Mouse (Mus musculus): ENCODE results near the gene Sirt4. TPM values are rescaled to one million over a fixed set of nuclear protein-coding genes. Genes with fewer than 3 reads are reported as not detected.
"Not testable (repeated sequence)": the region's sequence is repeated elsewhere in the genome, so short reads cannot be mapped to it uniquely, and the experiment has no call there.

Gene Sirt4
- polyA plus RNA-seq, 1 experiment from 2014 or later: 32.6 TPM

DNA sequence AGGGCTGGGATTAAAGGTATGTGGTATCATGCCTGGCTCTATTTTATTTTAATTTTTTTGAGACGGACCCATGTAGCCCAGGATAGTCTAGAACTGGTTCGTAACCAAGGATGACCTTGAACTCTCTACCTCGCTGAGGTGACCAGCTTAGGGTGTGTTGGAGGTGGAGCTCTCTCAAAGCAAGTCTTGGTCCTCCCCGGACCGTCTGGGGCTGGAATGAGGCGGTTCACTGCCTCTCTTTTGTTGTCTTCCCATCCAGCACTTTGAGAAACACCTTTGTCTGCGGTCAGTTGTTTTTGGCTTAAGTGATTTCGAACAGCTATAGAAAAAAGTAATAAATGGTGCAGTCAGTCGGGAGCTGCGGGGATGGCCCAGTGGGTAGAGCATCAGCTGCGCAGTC, 40.4 kb downstream of the Sirt4 start:
- Histone ChIP-seq H3K4me1 (peaks cover 11% of the 10 kb centered on the region), H3K27ac (no peak overlapping the region), H3K27me3 (replicated peaks) (no peaks in the 10 kb centered on the region), H3K9me3 (no peaks in the 10 kb centered on the region), H3K4me2 (no peak overlapping the region), H3K9ac (no peak overlapping the region), H3K36me3 (replicated peaks) (peaks cover 43% of the 10 kb centered on the region), H3K4me3 (no peak overlapping the region)
- 73% methylated on average over 11 of the region's 11 CpGs for WGBS
- no peak for ATAC-seq (replicated peaks)

DNA sequence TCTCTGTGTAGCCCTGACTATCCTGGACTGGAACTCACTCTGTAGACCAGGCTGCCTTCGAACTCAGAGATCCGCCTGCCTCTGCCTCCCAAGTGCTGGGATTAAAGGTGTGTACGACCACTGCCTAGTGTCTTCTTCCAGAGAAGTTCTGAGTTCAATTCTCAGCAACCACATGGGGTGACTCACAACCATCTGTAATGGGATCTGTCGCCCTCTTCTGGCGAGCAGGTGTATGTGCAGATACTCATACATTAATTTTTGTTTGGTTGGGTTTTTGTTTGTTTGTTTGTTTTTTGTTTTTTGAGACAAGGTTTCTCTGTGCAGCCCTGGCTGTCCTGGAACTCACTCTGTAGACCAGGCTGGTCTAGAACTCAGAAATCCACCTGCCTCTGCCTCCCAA, 41.9 kb downstream of the Sirt4 start:
- H3K27me3 ChIP-seq (replicated peaks); H3K9ac ChIP-seq; H3K27ac ChIP-seq; H3K9me3 ChIP-seq; ATAC-seq (replicated peaks); H3K4me2 ChIP-seq; H3K4me3 ChIP-seq: not testable (repeated sequence)
- WGBS: 72% methylated on average over 5 of the region's 5 CpGs
- Histone ChIP-seq H3K4me1 (peaks cover 26% of the 10 kb centered on the region), H3K36me3 (replicated peaks) (peaks cover 39% of the 10 kb centered on the region)

DNA sequence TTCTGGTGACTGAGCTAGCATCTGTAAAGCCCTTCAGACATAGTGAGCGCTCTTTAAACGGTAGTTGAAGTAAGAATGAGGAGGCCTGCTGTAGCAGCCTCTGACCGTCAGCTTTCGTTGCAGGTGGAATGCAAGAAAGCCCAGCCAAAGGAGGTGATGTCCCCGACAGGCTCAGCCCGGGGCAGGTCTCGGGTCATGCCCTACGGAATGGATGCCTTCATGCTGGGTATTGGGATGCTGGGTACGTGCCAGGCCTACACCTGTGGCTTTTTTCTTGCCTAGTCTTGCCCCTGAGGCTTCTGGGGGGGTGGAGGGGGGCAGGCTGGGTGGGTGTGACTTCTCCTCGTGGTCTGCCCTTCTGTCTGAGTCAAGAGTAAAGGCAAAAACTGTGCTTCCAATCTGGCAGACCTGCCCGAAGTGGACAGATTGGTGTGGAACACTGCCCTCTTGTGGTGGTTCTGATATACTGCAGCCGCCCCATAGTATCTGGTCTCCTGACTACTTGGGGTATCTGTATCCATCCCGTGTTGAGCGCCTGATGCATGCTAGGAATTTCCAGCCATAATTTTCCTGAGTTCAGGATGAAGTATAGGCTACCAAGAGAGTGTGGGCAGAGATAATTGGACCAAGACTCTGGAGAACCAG, 43.2 kb downstream of the Sirt4 start:
- H3K4me2 ChIP-seq: no peak overlapping the region
- no peak for ATAC-seq (replicated peaks)
- 24% methylated on average over 14 of the region's 14 CpGs for WGBS
- H3K36me3 ChIP-seq (replicated peaks): peaks cover 31% of the 10 kb centered on the region
- H3K9ac ChIP-seq: peak overlapping the region; percentile 3; the same call in 1 of the 2 replicates
- no peaks in the 10 kb centered on the region for H3K9me3 ChIP-seq
- peak overlapping the region; percentile 63 for H3K27ac ChIP-seq
- peaks cover 39% of the 10 kb centered on the region for H3K4me1 ChIP-seq
- H3K27me3 ChIP-seq (replicated peaks): no peaks in the 10 kb centered on the region
- no peak overlapping the region for H3K4me3 ChIP-seq

DNA sequence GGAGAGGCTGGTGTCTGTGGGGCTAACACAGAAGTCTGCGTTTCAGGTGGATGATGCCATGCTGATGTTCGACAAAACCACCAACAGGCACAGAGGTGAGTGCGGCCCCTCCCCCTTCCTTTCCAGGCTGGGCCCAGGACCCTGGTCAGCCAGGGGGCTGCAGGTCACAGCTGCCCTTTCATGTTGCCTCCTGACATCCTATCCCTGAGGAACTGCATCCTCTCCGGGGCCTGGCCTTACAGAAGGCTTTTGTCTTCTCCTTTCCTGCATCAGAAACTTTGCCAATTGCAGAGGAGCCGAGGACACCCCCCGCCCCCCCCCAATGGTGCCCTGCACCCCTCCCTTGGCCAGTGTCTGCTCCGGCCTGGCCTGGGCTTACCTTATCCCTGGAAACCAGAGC, 45.9 kb downstream of the Sirt4 start:
- H3K4me1 ChIP-seq: peaks cover 66% of the 10 kb centered on the region
- peak overlapping the region; percentile 0; the same call in 1 of the 2 replicates for H3K4me3 ChIP-seq
- H3K36me3 ChIP-seq (replicated peaks): peaks cover 13% of the 10 kb centered on the region; the same call in 1 of the 2 replicates
- peak overlapping the region; percentile 99 for H3K27ac ChIP-seq
- ATAC-seq (replicated peaks): no peak
- H3K4me2 ChIP-seq: peak overlapping the region; percentile 91
- peak overlapping the region; percentile 20 for H3K9ac ChIP-seq
- 10% methylated on average over 7 of the region's 7 CpGs for WGBS
- no peaks in the 10 kb centered on the region for H3K9me3 ChIP-seq
- no peaks in the 10 kb centered on the region for H3K27me3 ChIP-seq (replicated peaks)

DNA sequence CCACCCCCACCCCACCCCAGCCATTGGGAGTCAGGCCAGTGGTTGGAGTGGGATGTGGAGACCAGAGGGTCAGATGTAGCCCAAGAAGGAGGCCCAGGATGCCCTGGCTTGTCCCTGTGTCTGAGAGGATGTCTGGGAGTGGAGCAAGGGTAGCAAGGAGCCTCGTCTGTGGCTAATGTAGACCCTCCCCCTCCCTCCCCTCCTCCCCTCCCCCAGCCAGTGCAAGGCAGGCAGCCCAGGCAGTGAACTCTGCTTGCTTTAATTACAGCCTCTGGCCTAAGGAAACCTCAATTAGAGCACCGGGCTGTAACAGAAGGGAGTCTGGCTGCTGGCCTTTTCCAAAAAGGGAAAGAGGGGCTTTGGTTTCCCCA, 46.6 kb downstream of the Sirt4 start:
- Histone ChIP-seq H3K9me3 (no peaks in the 10 kb centered on the region), H3K9ac (0 out of 2 replicates have a peak overlapping the region, but pooled peaks have one; percentile 20), H3K4me2 (peak overlapping the region; percentile 91), H3K27ac (peak overlapping the region; percentile 99), H3K27me3 (replicated peaks) (no peaks in the 10 kb centered on the region), H3K4me1 (peaks cover 73% of the 10 kb centered on the region), H3K4me3 (no peak overlapping the region), H3K36me3 (replicated peaks) (peaks cover 10% of the 10 kb centered on the region; the same call in 1 of the 2 replicates)
- WGBS: 10% methylated on average over 2 of the region's 2 CpGs
- no peak for ATAC-seq (replicated peaks)

DNA sequence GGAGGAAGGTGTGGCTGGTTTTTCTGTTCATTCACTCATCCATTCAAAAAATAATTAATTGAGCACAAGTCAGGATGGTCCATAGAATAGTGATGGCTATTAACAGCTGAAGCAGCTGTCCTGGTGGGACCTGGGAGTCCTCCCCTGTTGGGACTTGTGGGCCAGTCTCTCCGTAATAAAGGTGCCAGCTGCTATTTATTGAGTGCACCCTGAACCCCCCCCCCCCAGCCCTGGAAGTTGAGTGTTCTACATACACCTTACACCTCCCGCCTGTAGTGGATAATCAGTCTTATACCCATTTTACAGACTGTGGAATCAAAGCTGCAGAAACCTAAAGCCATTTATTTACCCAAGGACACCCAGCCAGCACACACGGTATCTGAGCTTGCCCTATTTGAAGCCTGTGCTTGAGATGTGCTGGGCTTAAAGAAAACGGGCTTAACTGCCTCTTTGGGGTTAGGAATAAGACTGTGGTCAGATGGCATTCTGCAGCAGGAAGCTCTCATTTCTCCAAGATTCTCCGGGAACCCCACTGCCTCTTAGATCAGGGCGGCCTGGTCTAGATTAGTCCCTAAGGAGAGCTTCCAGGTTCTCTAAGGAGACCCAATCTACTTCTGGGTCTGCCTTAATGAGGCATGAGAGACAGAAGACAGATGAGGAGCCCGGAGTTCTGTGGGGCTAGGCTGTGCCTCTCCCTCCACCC, 47.1 kb downstream of the Sirt4 start:
- H3K4me1 ChIP-seq: peaks cover 78% of the 10 kb centered on the region

DNA sequence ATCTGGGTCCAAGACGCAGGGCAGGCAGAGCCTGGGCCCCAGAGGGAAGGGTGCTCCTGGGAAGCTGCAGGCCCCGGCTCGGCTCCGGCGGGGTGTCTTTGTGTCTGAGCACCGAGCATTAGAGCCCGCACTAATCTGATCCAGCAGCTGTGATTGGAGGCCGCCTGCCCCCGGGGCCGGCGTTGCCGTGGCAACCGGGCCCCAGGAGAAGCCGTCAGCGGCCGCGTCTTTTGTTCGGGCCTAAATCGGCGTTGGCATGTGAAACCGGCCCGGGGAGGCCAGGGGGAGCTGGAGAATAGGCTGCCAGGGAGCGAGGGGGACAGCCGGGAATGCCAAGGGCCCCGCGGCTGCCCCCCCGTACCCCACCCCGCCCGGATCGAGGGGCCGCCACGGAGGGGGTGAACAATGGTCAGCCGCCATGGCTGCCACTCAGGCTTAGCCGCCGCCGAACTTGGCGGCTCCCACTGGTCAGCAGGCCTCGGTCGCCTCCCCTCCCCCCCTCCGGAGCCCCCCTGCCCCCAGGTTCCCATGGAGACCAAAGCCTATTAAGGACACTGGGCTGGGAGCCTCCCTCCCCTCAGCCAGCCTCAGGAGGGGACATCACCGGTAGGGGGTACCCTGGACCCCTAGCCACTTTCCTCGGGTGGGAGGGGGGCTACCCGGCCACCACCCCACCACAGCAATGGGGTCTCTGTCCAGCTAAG, 48.0 kb downstream of the Sirt4 start:
- peak overlapping the region; percentile 53 for H3K9ac ChIP-seq
- ATAC-seq (replicated peaks): peak; percentile 90
- peak overlapping the region; percentile 31 for H3K4me3 ChIP-seq
- peak overlapping the region; percentile 91 for H3K4me2 ChIP-seq
- WGBS: under 1% methylated on average over 42 of the region's 43 CpGs
- H3K36me3 ChIP-seq (replicated peaks): no peaks in the 10 kb centered on the region
- H3K27ac ChIP-seq: peak overlapping the region; percentile 99
- no peaks in the 10 kb centered on the region for H3K9me3 ChIP-seq
- H3K4me1 ChIP-seq: peaks cover 87% of the 10 kb centered on the region
- H3K27me3 ChIP-seq (replicated peaks): no peaks in the 10 kb centered on the region

More for the DNA sequence above, 47.1 kb downstream of the Sirt4 start:
- Histone ChIP-seq H3K36me3 (replicated peaks) (peaks cover 5% of the 10 kb centered on the region; the same call in 1 of the 2 replicates), H3K27me3 (replicated peaks) (no peaks in the 10 kb centered on the region), H3K4me3 (peak overlapping the region; percentile 31), H3K9me3 (no peaks in the 10 kb centered on the region), H3K9ac (no peak overlapping the region; the same call in 1 of the 2 replicates), H3K27ac (peak overlapping the region; percentile 99), H3K4me2 (peak overlapping the region; percentile 91)
- WGBS: 11% methylated on average over 7 of the region's 7 CpGs
- no peak for ATAC-seq (replicated peaks)

DNA sequence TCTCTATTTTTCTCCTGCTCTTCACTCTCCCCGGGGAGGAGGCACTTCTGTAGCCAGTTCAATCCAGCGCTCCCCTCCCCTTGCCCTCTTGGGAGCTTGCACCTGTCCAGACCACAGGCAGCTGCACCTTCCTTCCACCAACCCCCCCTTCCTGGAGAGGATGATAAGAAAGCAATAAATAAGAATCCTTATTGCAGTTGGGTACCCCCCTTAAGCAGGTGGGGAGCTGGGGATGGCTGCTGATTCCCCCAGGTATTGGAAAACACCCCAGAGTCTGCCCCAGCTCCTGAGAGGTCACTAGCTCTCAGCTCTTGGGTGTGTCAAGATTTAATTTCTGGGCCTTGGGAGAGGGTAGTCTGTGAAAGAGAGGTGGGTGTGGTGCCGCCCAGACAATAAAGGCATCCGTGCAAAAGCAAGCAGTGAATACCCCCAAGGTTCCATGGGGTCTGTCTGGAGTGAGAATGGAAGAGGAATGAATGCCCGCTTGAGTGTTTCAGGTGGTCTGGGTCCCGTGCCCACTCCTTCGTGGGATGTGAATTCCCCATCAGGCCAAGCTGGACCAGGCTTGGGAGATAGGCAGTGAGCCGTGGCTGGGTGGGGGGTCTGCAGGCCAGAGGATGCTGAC, 48.7 kb downstream of the Sirt4 start:
- peak overlapping the region; percentile 53 for H3K9ac ChIP-seq
- 3% methylated on average over 8 of the region's 8 CpGs for WGBS
- H3K4me3 ChIP-seq: peak overlapping the region; percentile 31
- no peaks in the 10 kb centered on the region for H3K36me3 ChIP-seq (replicated peaks)
- H3K9me3 ChIP-seq: no peaks in the 10 kb centered on the region
- ATAC-seq (replicated peaks): no peak
- no peaks in the 10 kb centered on the region for H3K27me3 ChIP-seq (replicated peaks)
- peaks cover 90% of the 10 kb centered on the region for H3K4me1 ChIP-seq
- peak overlapping the region; percentile 91 for H3K4me2 ChIP-seq
- peak overlapping the region; percentile 99 for H3K27ac ChIP-seq

DNA sequence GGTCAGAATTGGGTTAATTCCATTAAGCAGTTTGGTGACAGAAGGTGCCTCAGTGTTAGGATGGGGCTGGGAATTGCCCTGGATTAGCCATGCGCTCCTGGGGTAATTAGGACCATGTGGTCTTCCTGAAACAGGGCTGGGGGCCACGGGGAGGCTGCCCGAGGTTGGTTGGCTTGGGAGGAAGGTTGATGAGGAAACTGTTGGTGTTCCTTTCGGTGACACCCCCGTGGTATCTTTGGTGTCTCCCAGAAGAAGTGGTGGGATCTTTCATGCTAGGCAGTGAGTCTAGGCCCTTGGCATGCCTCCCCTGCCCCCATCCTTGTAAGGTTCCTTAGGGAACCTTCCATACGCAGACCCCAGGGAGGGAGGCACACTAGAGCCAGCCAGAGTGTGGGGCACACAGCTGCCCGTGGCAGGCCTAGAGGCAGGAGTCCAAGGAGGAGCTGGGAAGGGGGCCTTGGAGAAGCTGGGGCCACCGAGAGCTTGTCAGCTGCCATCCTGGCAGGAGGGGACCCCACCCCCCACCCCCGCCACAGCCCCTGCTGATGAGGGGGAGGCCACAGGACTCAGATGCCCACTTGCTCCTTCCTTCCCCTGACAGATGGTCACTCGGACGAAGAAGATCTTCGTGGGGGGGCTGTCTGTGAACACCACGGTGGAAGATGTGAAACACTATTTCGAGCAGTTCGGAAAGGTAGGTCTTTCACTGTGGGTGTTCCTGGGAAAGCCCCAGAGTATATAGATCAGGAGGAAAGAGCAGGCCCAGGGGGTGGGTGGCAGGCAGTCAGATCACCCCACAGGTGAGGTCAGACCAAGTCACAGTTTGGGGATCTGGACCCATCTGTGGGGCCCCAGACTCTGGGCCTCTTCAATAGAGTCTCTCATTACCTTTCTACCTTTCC, 49.4 kb downstream of the Sirt4 start:
- Histone ChIP-seq H3K4me1 (peaks cover 90% of the 10 kb centered on the region), H3K4me3 (peak overlapping the region; percentile 31; the same call in 1 of the 2 replicates), H3K27ac (peak overlapping the region; percentile 99), H3K9ac (peak overlapping the region; percentile 53), H3K4me2 (peak overlapping the region; percentile 91), H3K36me3 (replicated peaks) (no peaks in the 10 kb centered on the region), H3K27me3 (replicated peaks) (no peaks in the 10 kb centered on the region), H3K9me3 (no peaks in the 10 kb centered on the region)
- ATAC-seq (replicated peaks): no peak
- 6% methylated on average over 15 of the region's 15 CpGs for WGBS

DNA sequence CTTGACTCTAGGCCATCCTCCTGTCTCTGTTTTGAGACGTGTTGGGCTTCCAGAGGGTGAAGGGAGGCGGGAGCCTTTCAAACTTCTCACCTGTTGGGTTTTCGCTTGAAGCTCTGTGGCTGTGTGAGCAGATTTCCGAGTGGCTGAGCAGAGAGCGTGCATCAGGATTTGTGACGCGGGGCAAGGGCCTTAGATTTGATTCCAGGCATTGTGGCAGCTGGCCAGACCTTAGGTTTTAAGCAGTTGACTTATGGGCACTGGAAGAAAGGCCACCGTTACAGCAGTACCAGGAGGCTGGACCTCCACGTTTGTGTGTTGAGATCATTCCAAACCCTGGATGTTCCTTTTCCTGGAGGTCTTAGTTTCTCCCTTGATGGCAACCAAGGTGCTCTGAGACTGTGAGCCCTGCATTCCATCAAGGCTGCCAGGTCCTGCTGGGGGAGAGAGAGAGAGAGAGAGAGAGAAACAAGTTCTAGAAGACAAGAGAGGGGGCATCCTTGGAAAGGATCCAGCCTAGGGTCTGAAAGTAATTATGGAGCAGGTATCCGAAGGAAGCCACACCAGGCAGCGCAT, 50.2 kb downstream of the Sirt4 start:
- ATAC-seq (replicated peaks): no peak
- Histone ChIP-seq H3K9me3 (no peaks in the 10 kb centered on the region), H3K36me3 (replicated peaks) (no peaks in the 10 kb centered on the region), H3K4me3 (peak overlapping the region; percentile 9; the same call in 1 of the 2 replicates), H3K4me2 (peak overlapping the region; percentile 91), H3K27me3 (replicated peaks) (no peaks in the 10 kb centered on the region), H3K27ac (peak overlapping the region; percentile 99), H3K4me1 (peaks cover 87% of the 10 kb centered on the region), H3K9ac (peak overlapping the region; percentile 53; the same call in 1 of the 2 replicates)
- 16% methylated on average over 11 of the region's 11 CpGs for whole genome bisulfite sequencing

DNA sequence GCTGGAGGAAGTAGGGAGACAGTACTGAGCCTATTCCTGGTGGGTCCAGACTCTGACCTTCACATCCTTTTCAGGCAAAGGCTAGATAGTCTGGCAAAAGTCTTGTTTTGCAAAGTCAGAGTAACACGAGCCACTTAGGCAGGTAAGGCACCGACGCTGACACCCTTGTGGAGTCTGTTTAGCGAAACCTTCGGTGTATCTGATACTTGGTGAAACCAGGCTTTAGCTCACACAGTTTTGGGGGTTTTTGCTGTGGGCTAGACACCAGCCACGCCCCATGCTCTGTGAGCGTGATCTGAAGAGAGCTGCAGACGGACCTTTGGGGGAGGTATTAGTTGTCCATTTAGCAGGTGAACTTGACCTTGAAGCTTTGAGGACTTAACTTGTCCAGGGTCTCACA, 51.3 kb downstream of the Sirt4 start:
- no peak for ATAC-seq (replicated peaks)
- H3K4me3 ChIP-seq: peak overlapping the region; percentile 100; the same call in 1 of the 2 replicates
- peak overlapping the region; percentile 91 for H3K4me2 ChIP-seq
- no peaks in the 10 kb centered on the region for H3K9me3 ChIP-seq
- H3K27me3 ChIP-seq (replicated peaks): no peaks in the 10 kb centered on the region
- H3K9ac ChIP-seq: peak overlapping the region; percentile 100; the same call in 1 of the 2 replicates
- WGBS: 45% methylated on average over 8 of the region's 8 CpGs
- no peaks in the 10 kb centered on the region for H3K36me3 ChIP-seq (replicated peaks)
- peaks cover 85% of the 10 kb centered on the region for H3K4me1 ChIP-seq
- peak overlapping the region; percentile 99 for H3K27ac ChIP-seq

All from midbrain, embryonic 15.5 days (tissue).